Mouse (Mus musculus): ENCODE measurements around the gene RPS10-NUDT3. TPM values are rescaled to one million over a fixed set of nuclear protein-coding genes. Genes with fewer than 3 reads are reported as not detected.
A peak's percentile ranks its signal among the peaks of the same experiment; 100 is the strongest.

The RPS10-NUDT3 gene
- polyA plus RNA-seq, 1 experiment from 2014 or later: not detected

- Histone ChIP-seq H3K27me3 (replicated peaks) (no peaks in the 10 kb centered on the region), H3K36me3 (peaks cover 37% of the 10 kb centered on the region), H3K9me3 (replicated peaks) (no peaks in the 10 kb centered on the region), H3K9ac (peak overlapping the region; percentile 43; the same call in 1 of the 2 replicates), H3K4me2 (peak overlapping the region; percentile 24; the same call in 1 of the 2 replicates), H3K27ac (ENCODE audit: poor library complexity, severe bottlenecking) (peak overlapping the region; percentile 85), H3K4me1 (replicated peaks) (peaks cover 75% of the 10 kb centered on the region), H3K4me3 (no peak overlapping the region)
- WGBS: 42% methylated on average over 12 of the region's 12 CpGs
- peak; percentile 26; the same call in 1 of the 2 replicates for ATAC-seq (ENCODE audit: insufficient number of reproducible peaks, low FRiP score)
Observed at GRCm38 (mm10) chr17:27587252-27587651, 47.8 kb downstream of the RPS10-NUDT3 start.

DNA sequence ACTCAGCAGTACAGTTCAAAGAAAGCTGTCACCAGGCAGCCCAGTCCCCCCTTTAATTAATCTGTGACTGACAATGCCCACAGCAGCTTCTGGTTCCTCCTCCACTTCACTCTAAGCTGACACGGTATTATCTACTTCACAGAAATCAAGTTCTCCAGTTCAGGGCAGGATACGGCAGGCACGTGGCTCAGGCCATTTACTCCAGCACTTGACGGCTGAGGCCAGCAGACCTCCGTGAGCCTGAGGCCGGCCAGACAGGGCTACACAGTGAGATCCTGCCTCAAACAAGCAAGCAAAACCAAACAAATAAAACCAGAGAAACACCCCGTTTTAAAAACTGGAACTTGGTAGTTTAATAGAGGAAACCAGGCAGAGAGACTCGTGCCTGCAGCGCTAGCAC, 48.4 kb downstream of the RPS10-NUDT3 start:
- no peak overlapping the region for H3K4me3 ChIP-seq

GRCm38 (mm10) chr17:27583185-27583894, 51.7 kb downstream of the RPS10-NUDT3 start:
- H3K9me3 ChIP-seq (replicated peaks): no peaks in the 10 kb centered on the region
- no peak overlapping the region for H3K4me3 ChIP-seq
- 75% methylated on average over 13 of the region's 13 CpGs for WGBS
- H3K9ac ChIP-seq: no peak overlapping the region
- no peaks in the 10 kb centered on the region for H3K27me3 ChIP-seq (replicated peaks)
- peaks cover 46% of the 10 kb centered on the region for H3K4me1 ChIP-seq (replicated peaks)
- peaks cover 69% of the 10 kb centered on the region for H3K36me3 ChIP-seq
- no peak overlapping the region for H3K4me2 ChIP-seq
- no peak overlapping the region for H3K27ac ChIP-seq (ENCODE audit: poor library complexity, severe bottlenecking)
- no peak for ATAC-seq (ENCODE audit: insufficient number of reproducible peaks, low FRiP score)

More for the DNA sequence above, 48.4 kb downstream of the RPS10-NUDT3 start:
- no peak for ATAC-seq (ENCODE audit: insufficient number of reproducible peaks, low FRiP score)
- H3K9ac ChIP-seq: peak overlapping the region; percentile 43; the same call in 1 of the 2 replicates
- 48% methylated on average over 9 of the region's 9 CpGs for WGBS
- peak overlapping the region; percentile 24; the same call in 1 of the 2 replicates for H3K4me2 ChIP-seq
- peaks cover 69% of the 10 kb centered on the region for H3K4me1 ChIP-seq (replicated peaks)
- no peaks in the 10 kb centered on the region for H3K9me3 ChIP-seq (replicated peaks)
- peaks cover 39% of the 10 kb centered on the region for H3K36me3 ChIP-seq
- no peaks in the 10 kb centered on the region for H3K27me3 ChIP-seq (replicated peaks)
- peak overlapping the region; percentile 85 for H3K27ac ChIP-seq (ENCODE audit: poor library complexity, severe bottlenecking)

DNA sequence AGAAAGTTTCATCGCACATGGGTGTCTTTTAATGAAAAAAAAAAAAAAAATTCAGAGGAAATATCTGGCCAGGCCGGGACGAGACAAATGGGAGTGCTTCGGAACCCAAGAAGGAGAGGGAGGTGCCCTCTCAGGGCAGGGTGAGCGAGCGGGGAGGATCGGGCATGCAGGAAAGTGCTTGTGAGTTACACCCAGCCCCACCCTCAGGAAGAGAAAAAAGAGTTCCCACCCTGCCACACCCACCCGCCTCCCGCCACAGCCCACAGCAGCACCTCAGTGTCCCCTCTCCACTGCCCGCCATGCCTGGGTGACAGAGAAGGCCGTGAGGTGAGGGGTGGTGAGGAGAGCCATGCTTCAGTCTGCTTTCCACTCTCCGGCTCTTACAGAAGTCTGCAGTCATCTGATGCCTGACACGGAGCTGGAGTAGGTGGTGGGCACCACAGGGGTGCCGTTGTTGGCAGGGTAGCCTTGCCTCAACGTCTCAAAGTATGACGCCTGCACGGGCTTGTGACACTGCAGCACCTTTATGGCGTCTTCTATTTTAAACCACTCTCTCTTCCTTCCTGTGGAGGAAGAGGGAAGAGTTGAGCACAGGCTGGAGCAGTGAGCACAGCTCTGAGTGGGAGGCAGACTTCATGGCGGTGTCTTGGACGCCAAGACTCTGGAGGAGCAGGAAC, 54.5 kb downstream of the RPS10-NUDT3 start:
- Histone ChIP-seq H3K27me3 (replicated peaks) (no peaks in the 10 kb centered on the region), H3K4me2 (no peak overlapping the region), H3K27ac (ENCODE audit: poor library complexity, severe bottlenecking) (no peak overlapping the region), H3K4me1 (replicated peaks) (peaks cover 29% of the 10 kb centered on the region), H3K4me3 (no peak overlapping the region), H3K36me3 (peaks cover 89% of the 10 kb centered on the region), H3K9me3 (replicated peaks) (no peaks in the 10 kb centered on the region), H3K9ac (no peak overlapping the region)
- WGBS: 76% methylated on average over 20 of the region's 20 CpGs
- no peak for ATAC-seq (ENCODE audit: insufficient number of reproducible peaks, low FRiP score)

DNA sequence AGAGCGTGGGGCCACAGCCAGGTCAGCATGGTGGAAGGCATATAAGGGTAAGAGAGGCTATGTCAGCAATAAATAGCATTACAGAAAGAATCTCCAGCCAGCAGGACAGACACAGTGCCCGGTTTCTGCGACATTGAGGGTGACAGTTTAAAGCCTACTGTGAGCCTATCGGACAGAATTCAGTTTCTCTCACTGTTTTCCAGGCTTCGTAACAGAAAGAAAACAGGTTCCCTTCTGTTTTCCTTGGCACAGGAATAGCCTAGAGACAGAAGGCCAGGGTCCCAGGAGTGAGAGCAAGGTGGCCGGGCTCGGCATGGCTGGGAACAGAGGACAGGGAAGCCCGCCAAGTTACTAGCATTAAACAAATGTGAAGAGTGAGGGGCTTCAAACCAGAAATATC, 55.2 kb downstream of the RPS10-NUDT3 start:
- H3K9ac ChIP-seq: no peak overlapping the region
- ATAC-seq (ENCODE audit: insufficient number of reproducible peaks, low FRiP score): no peak
- H3K4me2 ChIP-seq: no peak overlapping the region
- H3K4me3 ChIP-seq: no peak overlapping the region
- peaks cover 34% of the 10 kb centered on the region for H3K4me1 ChIP-seq (replicated peaks)
- no peak overlapping the region for H3K27ac ChIP-seq (ENCODE audit: poor library complexity, severe bottlenecking)
- no peaks in the 10 kb centered on the region for H3K27me3 ChIP-seq (replicated peaks)
- H3K36me3 ChIP-seq: peaks cover 88% of the 10 kb centered on the region
- no peaks in the 10 kb centered on the region for H3K9me3 ChIP-seq (replicated peaks)
- 80% methylated on average over 8 of the region's 8 CpGs for WGBS

DNA sequence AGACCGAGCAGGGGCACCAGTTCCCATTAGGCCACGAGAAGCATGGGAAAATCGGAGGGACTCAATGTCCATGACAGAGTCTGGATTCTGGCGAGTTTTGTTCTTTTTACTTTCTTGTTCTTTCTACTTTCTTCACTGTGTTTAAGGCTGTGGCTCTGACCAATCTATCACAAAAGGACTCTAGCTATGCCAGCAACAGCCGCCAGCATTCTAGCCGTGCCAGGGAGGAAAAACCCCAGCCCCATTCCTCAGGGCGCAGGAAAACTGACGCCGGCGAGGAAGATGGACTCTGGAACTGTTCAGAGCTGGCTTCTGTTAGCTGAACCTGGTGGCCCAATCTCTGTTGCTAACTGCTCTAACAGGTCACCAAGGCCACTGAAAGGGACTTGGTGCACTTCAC, 56.5 kb downstream of the RPS10-NUDT3 start:
- H3K36me3 ChIP-seq: peaks cover 88% of the 10 kb centered on the region
- H3K9ac ChIP-seq: no peak overlapping the region
- H3K27ac ChIP-seq (ENCODE audit: poor library complexity, severe bottlenecking): no peak overlapping the region
- no peak for ATAC-seq (ENCODE audit: insufficient number of reproducible peaks, low FRiP score)
- no peak overlapping the region for H3K4me2 ChIP-seq
- H3K4me1 ChIP-seq (replicated peaks): peaks cover 34% of the 10 kb centered on the region
- H3K27me3 ChIP-seq (replicated peaks): no peaks in the 10 kb centered on the region
- H3K9me3 ChIP-seq (replicated peaks): no peaks in the 10 kb centered on the region
- no peak overlapping the region for H3K4me3 ChIP-seq
- WGBS: 93% methylated on average over 10 of the region's 10 CpGs

- WGBS: 69% methylated on average over 6 of the region's 6 CpGs
Observed at GRCm38 (mm10) chr17:27577468-27577867, 57.6 kb downstream of the RPS10-NUDT3 start.

DNA sequence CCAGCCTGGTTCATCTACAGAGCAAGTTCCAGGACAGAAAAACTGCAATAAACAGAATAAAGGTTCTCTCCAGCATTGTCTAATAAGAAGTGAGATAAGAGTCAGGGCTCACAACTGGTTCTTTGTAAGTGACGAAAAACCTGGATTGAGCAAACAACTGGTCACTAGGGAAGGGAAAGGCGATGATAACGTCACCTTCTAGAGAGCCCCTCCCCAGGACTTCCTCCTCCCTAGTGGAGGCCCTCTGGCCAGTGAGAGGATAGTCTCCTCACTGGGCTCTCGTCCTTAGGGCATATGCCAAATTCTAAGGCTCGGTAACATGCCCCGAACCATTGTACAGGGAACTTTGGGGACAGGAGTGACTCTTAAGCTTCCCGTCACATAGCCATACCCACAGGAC, 59.0 kb downstream of the RPS10-NUDT3 start:
- H3K27ac ChIP-seq (ENCODE audit: poor library complexity, severe bottlenecking): no peak overlapping the region
- no peaks in the 10 kb centered on the region for H3K9me3 ChIP-seq (replicated peaks)
- H3K36me3 ChIP-seq: peaks cover 75% of the 10 kb centered on the region
- H3K4me3 ChIP-seq: no peak overlapping the region
- ATAC-seq (ENCODE audit: insufficient number of reproducible peaks, low FRiP score): no peak
- no peak overlapping the region for H3K4me2 ChIP-seq
- WGBS: 74% methylated on average over 7 of the region's 7 CpGs
- no peaks in the 10 kb centered on the region for H3K27me3 ChIP-seq (replicated peaks)
- peaks cover 29% of the 10 kb centered on the region for H3K4me1 ChIP-seq (replicated peaks)
- no peak overlapping the region for H3K9ac ChIP-seq

More at GRCm38 (mm10) chr17:27577468-27577867, 57.6 kb downstream of the RPS10-NUDT3 start:
- Histone ChIP-seq H3K9ac (no peak overlapping the region), H3K36me3 (peaks cover 85% of the 10 kb centered on the region), H3K4me2 (no peak overlapping the region), H3K4me3 (no peak overlapping the region), H3K4me1 (replicated peaks) (peaks cover 29% of the 10 kb centered on the region), H3K27me3 (replicated peaks) (no peaks in the 10 kb centered on the region), H3K9me3 (replicated peaks) (no peaks in the 10 kb centered on the region), H3K27ac (ENCODE audit: poor library complexity, severe bottlenecking) (no peak overlapping the region)
- no peak for ATAC-seq (ENCODE audit: insufficient number of reproducible peaks, low FRiP score)

- Histone ChIP-seq H3K27me3 (replicated peaks) (no peaks in the 10 kb centered on the region), H3K9ac (no peak overlapping the region), H3K27ac (ENCODE audit: poor library complexity, severe bottlenecking) (no peak overlapping the region), H3K4me2 (no peak overlapping the region), H3K4me1 (replicated peaks) (peaks cover 25% of the 10 kb centered on the region), H3K9me3 (replicated peaks) (no peaks in the 10 kb centered on the region), H3K36me3 (peaks cover 66% of the 10 kb centered on the region), H3K4me3 (no peak overlapping the region)
- 84% methylated on average over 10 of the region's 10 CpGs for WGBS
- ATAC-seq (ENCODE audit: insufficient number of reproducible peaks, low FRiP score): no peak
Observed at GRCm38 (mm10) chr17:27575116-27575776, 59.8 kb downstream of the RPS10-NUDT3 start.

DNA sequence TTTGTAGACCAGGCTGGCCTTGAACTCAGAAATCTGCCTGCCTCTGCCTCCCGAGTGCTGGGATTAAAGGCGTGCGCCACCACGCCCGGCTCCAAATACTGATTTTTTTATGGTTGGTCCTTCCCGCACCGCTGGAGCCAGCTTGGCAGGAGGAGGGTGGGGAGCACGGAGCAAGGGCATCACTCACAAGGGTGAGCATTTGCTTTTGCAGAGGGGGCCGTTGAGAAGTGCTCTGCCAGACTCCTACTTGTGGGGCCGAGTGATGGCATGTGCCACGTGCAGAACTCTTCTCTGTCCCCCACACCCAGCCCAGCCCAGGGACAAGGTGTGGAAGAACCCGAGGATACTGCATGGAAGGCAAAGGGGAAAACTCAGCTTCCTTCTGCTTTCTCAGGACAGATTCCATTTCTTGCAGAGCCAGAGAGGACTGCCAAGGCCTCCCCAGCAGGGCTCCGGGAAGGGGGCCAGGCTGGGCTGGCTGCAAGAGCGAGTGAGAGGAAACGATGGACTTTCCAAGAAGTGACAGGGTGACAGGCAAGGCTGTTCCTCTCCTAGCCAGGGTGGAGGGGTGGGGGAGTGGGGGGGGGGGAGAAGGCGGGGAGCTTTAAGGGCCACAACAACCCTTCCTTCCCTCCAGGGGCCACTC, 60.4 kb downstream of the RPS10-NUDT3 start:
- 85% methylated on average over 16 of the region's 16 CpGs for WGBS
- Histone ChIP-seq H3K9ac (no peak overlapping the region), H3K27ac (ENCODE audit: poor library complexity, severe bottlenecking) (no peak overlapping the region), H3K4me1 (replicated peaks) (peaks cover 21% of the 10 kb centered on the region), H3K27me3 (replicated peaks) (no peaks in the 10 kb centered on the region), H3K9me3 (replicated peaks) (no peaks in the 10 kb centered on the region), H3K4me3 (no peak overlapping the region), H3K36me3 (peaks cover 60% of the 10 kb centered on the region), H3K4me2 (no peak overlapping the region)
- ATAC-seq (ENCODE audit: insufficient number of reproducible peaks, low FRiP score): no peak

All from heart, embryonic 12.5 days (tissue).